27 mouse cellular contexts compared by ENCODE assay signal in the genomic region with DNA sequence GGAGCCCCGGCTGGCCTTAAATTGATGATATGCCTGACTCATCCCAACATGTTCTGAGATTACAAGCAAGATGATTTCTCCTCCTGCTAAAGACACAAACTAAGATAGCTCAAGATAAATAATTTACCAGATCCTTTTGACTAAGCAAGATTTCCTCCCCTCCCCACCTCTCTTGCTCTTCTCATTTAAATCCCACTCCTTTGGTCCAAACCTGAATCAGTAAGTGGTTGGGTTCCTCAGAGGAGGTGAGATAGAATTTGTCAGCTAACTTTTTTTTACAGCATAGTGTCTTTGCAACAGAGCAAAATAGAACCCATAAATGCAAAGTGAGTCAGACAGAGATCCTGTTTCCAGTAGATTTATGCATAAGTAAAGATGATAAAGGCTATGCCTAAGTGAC.
DNase-seq lines count a peak whose midpoint lies in the region; ATAC-seq and TF ChIP-seq lines count a peak whose summit lies in the region.
"Had no signal": no experiment of that assay in that cellular context is flagged by ENCODE, and none has a peak within 500 bp of the region (broad histone marks: within the 10 kb centered on the region; RNA-seq: fewer than 3 reads in every experiment).

No protein-coding gene starts in this region.

- no peak for TF ChIP-seq CTCF in C2C12 (IDR thresholded peaks at IDR 0.05; ENCODE audit: control insufficient read depth, insufficient read depth, insufficient read length)

- intact Hi-C loops in heart, postnatal 25 days (cut with DNase I), result no loop called here

- H3K79me3 ChIP-seq in C2C12 (ENCODE audit: low read depth), result no peaks in the 10 kb centered on the region

- H3ac ChIP-seq in C2C12 (ENCODE audit: control insufficient read depth, insufficient read length, low read depth), result no peak overlapping the region

- no peak for DNase-seq in frontal cortex, postnatal 14 days (ENCODE audit: low spot score in 2 of 2)
- peak; percentile 3 for DNase-seq in 3T3-L1 (ENCODE audit: low read depth, low spot score)
- peak; percentile 63 for DNase-seq in brain, adult 2 months (ENCODE audit: low read depth, low spot score)
- DNase-seq in heart, adult 18-20 months, result no peak
- no peak for DNase-seq in heart, postnatal 25 days (ENCODE audit: low spot score)
- DNase-seq: adrenal gland, adult 8-10 months; adrenal gland, postnatal 14 days; adrenal gland, postnatal 36 days; B cell, adult 2 months; cerebellum, adult 11 months; cerebellum, adult 18-20 months; cerebellum, adult 8-10 months; cerebellum, adult 9-11 months; cerebellum, postnatal 14 days; cerebellum, postnatal 36 days; embryo, embryonic 11 days had no signal

- H3K79me2 ChIP-seq in C2C12 (ENCODE audit: control insufficient read depth, insufficient read depth), result no peaks in the 10 kb centered on the region

- H3K36me3 ChIP-seq in C2C12 (ENCODE audit: control insufficient read depth, insufficient read depth), result no peaks in the 10 kb centered on the region
- H3K36me3 ChIP-seq: embryonic facial prominence, embryonic 13.5 days; embryonic facial prominence, embryonic 15.5 days; forebrain, embryonic 10.5 days; forebrain, embryonic 12.5 days had no signal

- H3K27me3 ChIP-seq in C2C12 (ENCODE audit: control insufficient read depth, insufficient read depth, insufficient read length), result no peaks in the 10 kb centered on the region
- H3K27me3 ChIP-seq: embryonic facial prominence, embryonic 13.5 days; embryonic facial prominence, embryonic 15.5 days; forebrain, embryonic 12.5 days; Patski had no signal

- no peak overlapping the region for H3K4me3 ChIP-seq in C2C12 (ENCODE audit: insufficient read depth, poor library complexity, severe bottlenecking)
- H3K4me3 ChIP-seq: embryonic facial prominence, embryonic 13.5 days; embryonic facial prominence, embryonic 15.5 days; erythroblast, embryonic 14.5 days; forebrain, embryonic 10.5 days; forebrain, embryonic 12.5 days had no signal

- peak; percentile 77 for ATAC-seq in frontal cortex, adult (ENCODE audit: low TSS enrichment)
- no peak for ATAC-seq in megakaryocyte-erythroid progenitor cell, adult 5-6 weeks (replicated peaks; ENCODE audit: low FRiP score, low TSS enrichment, poor library complexity, severe bottlenecking)
- ATAC-seq: forebrain, embryonic 14.5 days; forebrain, embryonic 16.5 days; Patski had no signal

TF ChIP-seq in C2C12, 6 proteins besides CTCF, POLR2A, EP300 and RAD21:
- TF ChIP-seq MAX (IDR thresholded peaks at IDR 0.05), result no peak
- TF ChIP-seq CEBPB (IDR thresholded peaks at IDR 0.05; ENCODE audit: low read depth), result no peak
- no peak for TF ChIP-seq FOSL1 (IDR thresholded peaks at IDR 0.05; ENCODE audit: insufficient read depth, low read length, poor library complexity, severe bottlenecking)
- peak; percentile 9 for TF ChIP-seq MYOD1 (IDR thresholded peaks at IDR 0.05; ENCODE audit: control insufficient read depth, insufficient read length, low read depth)

Comparison
In these comparisons a context has a peak if more than half of its experiments do, and no peak if none do; other contexts are left out.
1. DNase-seq: peak in 3T3-L1 (single experiment) and brain, adult 2 months (single experiment); none in frontal cortex, postnatal 14 days (0 of 2), heart, adult 18-20 months (0 of 2) and heart, postnatal 25 days (single experiment).